Mouse (Mus musculus) cerebellum, adult 11 months (tissue): ENCODE measurements around the gene Gpr176.

Experiments
- DNase-seq: peaks from one replicate; pipeline ENCODE4 v3.0.0; 2022

Gpr176 gene

DNA sequence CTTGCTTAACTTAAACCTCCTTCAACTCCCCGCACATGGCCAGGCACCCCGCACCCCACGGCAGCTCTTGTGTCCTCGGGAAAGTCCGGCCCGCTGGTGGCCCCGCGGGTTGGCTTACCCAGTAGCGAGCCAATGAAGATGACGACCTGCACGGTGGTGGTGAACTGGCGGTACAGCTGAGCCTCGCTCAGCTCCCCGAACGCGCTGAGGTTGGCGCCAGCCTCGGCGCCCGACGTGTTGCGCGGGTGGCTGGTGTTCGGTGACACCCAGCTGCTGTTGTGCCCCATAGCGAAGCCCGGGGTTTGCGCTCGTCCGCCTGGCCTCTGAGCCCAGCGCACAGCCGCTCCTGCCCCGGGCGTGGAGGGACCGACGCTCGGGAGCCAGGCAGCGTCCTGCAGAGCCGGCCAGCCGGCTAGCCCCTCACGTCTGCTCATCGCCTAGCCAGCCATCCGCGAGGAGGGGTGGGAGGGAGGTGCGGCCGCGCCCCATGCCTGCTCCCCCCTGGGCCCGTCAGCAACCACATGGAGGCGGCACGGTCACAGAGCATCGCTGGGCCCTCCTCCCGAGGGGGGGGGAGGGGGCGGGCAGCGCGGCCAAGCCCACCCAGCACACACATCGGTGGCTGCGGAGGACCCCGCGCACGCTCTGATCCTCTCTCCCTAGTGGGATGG, at the start of gene Gpr176:
Gene Gpr176 (minus strand): TSS at position 519 of the 671 bp plus-strand sequence.
- peak; percentile 53 for DNase-seq

GRCm38 (mm10) chr2:118422385-118422784, 49.2 kb upstream of the Gpr176 start:
- DNase-seq, result no peak

- DNase-seq, result no peak
These were observed 48.7 kb upstream of the Gpr176 start for GRCm38 (mm10) chr2:118421951-118422350.

- DNase-seq, result no peak
These were observed 44.9 kb upstream of the Gpr176 start for GRCm38 (mm10) chr2:118418076-118418475.

GRCm38 (mm10) chr2:118415601-118416355, 42.6 kb upstream of the Gpr176 start:
- no peak for DNase-seq

DNA sequence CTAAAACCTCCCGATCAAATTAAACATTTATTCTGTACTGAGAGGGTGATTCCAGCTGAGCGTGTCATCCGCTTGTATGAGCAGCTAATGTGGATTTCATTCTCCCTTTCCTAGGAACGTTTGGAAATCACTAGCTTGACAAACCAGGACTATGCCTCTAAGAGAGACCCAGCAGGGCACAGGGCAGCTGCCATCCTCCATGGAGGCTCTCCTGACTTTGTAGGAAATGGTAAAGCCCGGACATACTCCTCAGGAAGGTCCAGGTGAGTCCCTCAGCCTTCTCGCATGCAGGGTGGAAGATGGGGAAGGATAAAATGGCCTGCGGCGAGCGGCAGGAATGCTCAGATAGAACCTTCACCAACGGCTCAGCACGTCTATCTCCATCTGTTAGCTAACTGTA, 39.6 kb upstream of the Gpr176 start:
- no peak for DNase-seq

- DNase-seq, result no peak
These were observed 35.2 kb upstream of the Gpr176 start for GRCm38 (mm10) chr2:118408336-118408895.

DNA sequence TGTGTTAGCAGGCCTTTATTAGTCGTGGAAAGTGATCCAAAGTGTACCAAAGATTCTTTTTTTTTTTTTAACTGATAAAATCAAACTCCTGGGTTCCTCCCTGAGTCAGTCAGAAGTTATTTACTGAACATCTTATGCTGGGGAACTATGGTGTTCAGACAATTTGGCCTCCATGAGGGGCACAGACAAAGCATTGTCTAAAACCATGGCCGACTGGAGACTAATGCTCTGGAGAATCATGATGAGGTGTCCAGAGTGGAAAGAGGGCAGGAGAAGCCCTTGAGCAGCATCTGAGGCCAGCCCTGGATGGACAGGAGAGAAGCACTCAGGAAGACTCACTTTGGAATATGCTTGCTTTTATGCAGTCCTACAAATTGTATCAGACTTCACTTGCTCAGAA, 33.6 kb upstream of the Gpr176 start:
- no peak for DNase-seq

- no peak for DNase-seq
These were observed 32.3 kb upstream of the Gpr176 start for GRCm38 (mm10) chr2:118405568-118405967.

- no peak for DNase-seq
These were observed 31.1 kb upstream of the Gpr176 start for GRCm38 (mm10) chr2:118404336-118404735.

GRCm38 (mm10) chr2:118401834-118402727, 28.9 kb upstream of the Gpr176 start:
- no peak for DNase-seq

DNA sequence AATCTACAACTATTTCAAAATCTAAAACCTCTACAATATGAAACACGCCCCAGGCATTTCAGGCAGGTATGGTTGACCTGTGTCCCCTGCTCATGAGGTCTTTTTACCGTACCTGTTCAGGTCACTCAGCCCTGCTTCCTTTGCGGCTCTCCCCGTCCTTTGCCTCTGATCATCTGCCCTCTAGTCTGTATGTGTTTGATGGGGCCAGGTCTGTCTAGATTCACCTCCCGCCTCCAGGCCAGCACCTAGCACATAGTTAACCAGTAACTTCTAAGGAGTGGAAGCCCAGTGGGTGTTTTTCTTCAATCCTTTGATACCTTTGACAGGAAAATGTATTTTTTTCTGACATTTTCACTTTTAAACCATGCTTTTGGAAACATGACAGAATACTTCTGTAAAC, 26.5 kb upstream of the Gpr176 start:
- no peak for DNase-seq

GRCm38 (mm10) chr2:118391201-118391600, 18.0 kb upstream of the Gpr176 start:
- DNase-seq, result no peak

- DNase-seq, result no peak
These were observed 16.9 kb upstream of the Gpr176 start for GRCm38 (mm10) chr2:118390072-118390471.

DNA sequence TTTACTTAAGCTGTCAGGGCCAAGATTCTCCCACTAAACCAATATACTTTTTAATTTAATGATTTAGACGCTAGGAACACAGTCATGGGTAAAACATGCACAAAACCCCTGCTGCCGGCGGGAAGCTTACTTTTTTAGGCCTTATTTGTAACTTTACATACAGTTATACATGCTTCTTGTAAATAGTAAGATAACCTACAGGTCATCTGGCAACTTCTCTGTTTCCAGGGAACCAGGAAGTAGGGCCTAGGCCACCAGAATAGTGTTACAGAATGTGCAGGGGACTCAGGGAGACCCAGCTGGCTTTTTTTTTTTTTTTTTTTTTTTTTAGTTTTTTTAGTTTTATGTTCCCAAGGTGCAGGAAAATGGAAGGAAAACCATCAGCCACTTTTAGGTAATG, 16.4 kb upstream of the Gpr176 start:
- no peak for DNase-seq

DNA sequence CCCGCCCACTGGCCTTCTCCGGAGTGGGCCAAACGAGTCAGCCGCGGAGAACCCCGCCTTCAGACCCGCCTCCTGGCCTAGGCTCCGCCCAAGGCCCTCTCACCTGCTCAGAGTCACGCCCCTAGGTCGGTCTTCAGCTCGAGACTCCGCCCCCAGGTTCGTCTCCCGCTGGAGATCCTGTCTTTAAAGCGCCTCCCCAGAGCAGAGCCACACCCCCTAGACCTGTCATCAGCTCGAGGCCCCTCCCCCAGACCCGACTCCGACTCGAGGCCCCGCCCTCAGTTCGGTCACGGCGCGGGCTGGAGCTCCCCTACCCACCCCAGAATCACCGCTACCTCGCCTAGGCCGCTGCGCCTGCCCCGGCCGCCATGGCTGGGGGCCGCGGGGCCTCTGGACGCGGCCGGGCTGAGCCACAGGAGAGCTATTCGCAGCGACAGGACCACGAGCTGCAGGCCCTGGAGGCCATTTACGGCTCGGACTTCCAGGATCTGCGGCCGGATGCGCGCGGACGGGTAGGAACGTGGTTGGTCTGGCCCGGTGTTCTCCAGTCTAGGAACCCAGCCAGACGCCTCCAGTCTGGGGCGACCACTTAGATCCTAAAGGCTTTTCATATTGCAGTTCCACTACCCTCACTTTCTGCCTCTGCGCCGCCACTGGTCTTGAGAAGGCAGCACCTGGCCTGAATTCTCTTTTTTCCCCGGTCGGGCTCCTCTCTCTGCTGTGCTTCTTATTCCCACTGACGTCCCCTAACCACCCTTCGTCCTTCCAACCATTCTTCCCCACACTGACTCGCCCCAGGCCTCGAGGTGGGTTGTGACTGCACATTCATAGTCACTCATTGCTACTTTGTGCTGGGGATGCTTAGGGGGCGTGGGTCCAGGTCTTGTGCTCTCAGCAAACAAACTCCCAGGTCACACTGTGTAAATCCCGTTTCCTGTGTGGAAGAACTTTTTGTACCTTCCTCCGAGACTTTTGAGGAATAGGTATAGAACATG, 15.4 kb upstream of the Gpr176 start, which contains the start of gene Eif2ak4:
Gene Eif2ak4 (plus strand): TSS at position 278 of the 995 bp plus-strand sequence.
- peak; percentile 100 for DNase-seq

DNA sequence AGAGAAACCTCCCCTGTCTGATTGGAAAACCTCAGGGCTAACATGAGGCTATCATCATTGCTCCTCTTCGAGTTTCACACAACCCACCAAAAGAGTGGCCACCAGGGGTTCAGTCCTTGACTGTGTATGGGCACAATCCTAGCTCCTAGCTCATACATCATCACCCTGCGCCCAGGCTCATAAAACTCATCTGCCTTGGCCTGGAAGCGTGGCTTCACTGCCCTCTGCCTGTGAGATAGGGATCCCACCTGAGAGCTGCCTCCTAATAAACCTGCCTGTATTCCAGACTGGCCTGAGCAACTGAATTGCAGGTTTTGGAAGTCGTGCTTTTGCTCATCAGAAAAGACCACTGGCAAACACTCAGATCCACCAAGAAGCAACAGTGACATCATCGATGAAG, 10.2 kb upstream of the Gpr176 start:
- DNase-seq, result no peak

DNA sequence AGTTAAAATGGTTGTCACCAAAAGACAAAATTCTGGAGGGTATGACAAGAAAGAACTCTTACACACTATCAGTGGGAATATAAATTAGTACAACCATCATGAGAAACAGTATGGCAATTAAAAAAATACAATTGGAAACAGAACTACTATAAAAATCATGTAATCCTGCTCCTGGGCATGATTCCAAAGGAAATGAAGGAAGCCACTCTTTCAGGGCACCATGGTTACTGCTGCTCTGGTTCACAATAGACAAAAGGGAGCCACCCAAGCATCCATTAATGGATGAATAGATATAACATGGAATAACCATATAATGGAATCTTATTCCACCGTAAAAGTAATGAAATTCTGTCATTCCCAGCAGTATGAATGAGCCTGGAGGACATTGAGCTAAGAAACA, 6.5 kb upstream of the Gpr176 start:
- no peak for DNase-seq

DNA sequence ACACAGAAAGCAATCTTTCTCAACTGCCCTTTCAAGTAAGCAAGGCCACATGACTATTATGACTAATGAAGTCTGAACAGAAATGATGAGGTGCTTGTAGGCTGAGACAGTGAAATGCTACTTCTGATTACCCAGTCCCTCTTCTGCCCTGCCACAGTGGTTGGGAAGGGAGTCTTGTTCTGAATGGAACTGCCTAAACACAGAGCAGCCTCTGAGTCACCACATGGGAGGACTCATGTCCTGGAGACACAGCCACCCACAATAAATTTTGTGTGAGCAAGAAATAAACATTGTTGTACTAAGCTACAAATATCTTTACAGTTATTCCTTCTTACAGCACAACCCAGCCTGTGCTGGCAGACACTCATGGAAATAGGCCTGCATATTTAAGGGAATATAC, 2.7 kb upstream of the Gpr176 start:
- no peak for DNase-seq

DNA sequence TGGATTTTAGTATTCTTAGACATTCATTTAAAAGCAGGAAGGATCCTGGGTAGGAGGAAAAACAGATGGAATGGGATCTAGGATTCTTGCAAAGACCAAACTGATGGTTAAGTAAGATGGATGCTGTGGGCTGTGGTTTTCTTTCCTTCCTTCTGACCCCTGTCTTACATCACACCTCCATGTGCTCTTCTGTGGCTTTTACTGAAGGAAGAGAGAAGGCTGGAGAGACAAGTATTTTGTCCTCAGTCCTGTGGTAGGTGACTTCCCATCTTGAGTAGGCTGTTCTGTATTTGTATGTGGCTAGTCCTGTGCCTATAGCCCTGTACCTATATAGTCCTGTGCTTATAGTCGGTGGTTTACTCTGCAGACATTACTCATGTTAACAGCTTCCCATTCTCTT, 2.3 kb upstream of the Gpr176 start:
- no peak for DNase-seq

DNA sequence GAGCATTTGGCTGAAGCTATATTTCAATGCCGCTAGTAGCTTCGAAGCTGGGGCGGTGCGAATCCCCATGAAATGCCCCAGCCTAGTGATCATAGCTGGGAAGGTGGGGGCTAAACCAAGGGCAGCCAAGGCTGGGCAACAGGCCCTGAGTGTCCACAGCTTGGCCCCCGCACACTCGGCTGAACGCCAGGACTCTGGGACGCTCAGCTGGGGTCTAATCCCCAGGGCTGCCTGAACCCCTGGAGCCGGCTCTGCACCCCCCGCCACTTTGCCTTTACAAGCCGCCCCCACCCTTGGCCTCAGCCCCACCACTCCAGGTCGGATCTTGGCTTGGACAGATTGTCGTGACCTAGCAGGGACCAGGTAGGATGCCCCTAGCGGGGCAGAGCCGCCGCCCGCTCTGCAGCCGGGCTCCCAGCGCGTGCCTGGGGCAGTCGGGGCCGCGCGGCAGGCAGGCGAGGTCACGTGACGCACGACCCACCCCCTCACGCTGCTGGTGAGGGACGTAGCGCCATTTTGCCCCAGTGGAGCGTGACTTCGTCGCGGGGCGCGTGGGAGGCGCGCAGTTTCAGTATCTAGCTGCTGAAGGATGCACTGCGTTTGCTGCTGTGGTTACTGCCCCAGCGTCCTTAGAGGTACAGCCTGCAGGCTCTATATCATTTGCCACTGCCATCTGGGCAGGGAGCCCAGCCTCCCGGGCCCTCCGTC, 507 bp upstream of the Gpr176 start:
- DNase-seq, result peak; percentile 83
